Mouse (Mus musculus) hindbrain, embryonic 13.5 days (tissue): ENCODE measurements around the gene Galr3. TPM values are rescaled to one million over a fixed set of nuclear protein-coding genes. Genes with fewer than 3 reads are reported as not detected.
"Not testable (repeated sequence)": the region's sequence is repeated elsewhere in the genome, so short reads cannot be mapped to it uniquely, and the experiment has no call there.

Experiments used
- ATAC-seq: fragments of 200-750 bp; cut with Nextera tagmentation; 2 replicates; pipeline ENCODE4 v1.8.0; 2017; ENCODE audit warnings: moderate TSS enrichment; ENCODE audit not compliant: low FRiP score
- H3K27ac ChIP-seq: fragments of 300-500 bp; sonication (generic); 2 replicates; pipeline ENCODE4 v1.5.1; 2015; ENCODE audit warnings: inconsistent platforms, mild to moderate bottlenecking, moderate library complexity
- H3K27me3 ChIP-seq: fragments of 300-500 bp; sonication (generic); 2 replicates; pipeline ENCODE4 v1.6.1; 2015; ENCODE audit warnings: mild to moderate bottlenecking, inconsistent platforms
- H3K36me3 ChIP-seq: fragments of 300-500 bp; sonication (generic); 2 replicates; pipeline ENCODE4 v1.6.1; 2015; ENCODE audit warnings: mild to moderate bottlenecking, inconsistent platforms
- H3K4me1 ChIP-seq: fragments of 300-500 bp; sonication (generic); replicated peaks from 2 replicates; pipeline ENCODE4 v1.6.1; 2015; ENCODE audit warnings: inconsistent platforms
- H3K4me2 ChIP-seq: fragments of 300-500 bp; sonication (generic); 2 replicates; pipeline ENCODE4 v1.6.1; 2015; ENCODE audit warnings: inconsistent platforms, mild to moderate bottlenecking, moderate library complexity
- H3K4me3 ChIP-seq: fragments of 300-500 bp; sonication (generic); 2 replicates; pipeline ENCODE4 v1.5.1; 2015; ENCODE audit warnings: mild to moderate bottlenecking, inconsistent platforms
- H3K9ac ChIP-seq: fragments of 300-500 bp; sonication (generic); 2 replicates; pipeline ENCODE4 v1.6.1; 2015; ENCODE audit warnings: mild to moderate bottlenecking, inconsistent platforms
- H3K9me3 ChIP-seq: fragments of 300-500 bp; sonication (generic); 2 replicates; pipeline ENCODE4 v1.6.1; 2016; ENCODE audit warnings: inconsistent platforms
- WGBS: fragments of 180-500 bp; shearing (Covaris S2); methylation state at CpG from one replicate; pipeline ENCODE4 v1.1.7; 2015; 5-methylcytosine and 5-hydroxymethylcytosine counted together
- polyA plus RNA-seq: library from polyadenylated mRNA; unstranded; fragments of >200 nt; fragmentation: Nextera tagmentation; extraction: Ambion mirVana; gene quantifications from 2 replicates; pipeline ENCODE4 v1.2.1, GENCODE M21; 2015

Gene Galr3
- polyA plus RNA-seq, 1 experiment from 2014 or later = not detected

GRCm38 (mm10) chr15:79007059-79007458 lies 34.6 kb upstream of the Galr3 start:
- H3K27ac ChIP-seq = no peak overlapping the region
- H3K4me1 ChIP-seq = peaks cover 14% of the 10 kb centered on the region
- H3K4me3 ChIP-seq = no peak overlapping the region
- H3K36me3 ChIP-seq = peaks cover 51% of the 10 kb centered on the region
- H3K9me3 ChIP-seq = no peaks in the 10 kb centered on the region
- no peak for ATAC-seq
- H3K9ac ChIP-seq = no peak overlapping the region
- H3K4me2 ChIP-seq = no peak overlapping the region
- 93% methylated on average over 5 of the region's 5 CpGs for WGBS
- H3K27me3 ChIP-seq = no peaks in the 10 kb centered on the region

DNA sequence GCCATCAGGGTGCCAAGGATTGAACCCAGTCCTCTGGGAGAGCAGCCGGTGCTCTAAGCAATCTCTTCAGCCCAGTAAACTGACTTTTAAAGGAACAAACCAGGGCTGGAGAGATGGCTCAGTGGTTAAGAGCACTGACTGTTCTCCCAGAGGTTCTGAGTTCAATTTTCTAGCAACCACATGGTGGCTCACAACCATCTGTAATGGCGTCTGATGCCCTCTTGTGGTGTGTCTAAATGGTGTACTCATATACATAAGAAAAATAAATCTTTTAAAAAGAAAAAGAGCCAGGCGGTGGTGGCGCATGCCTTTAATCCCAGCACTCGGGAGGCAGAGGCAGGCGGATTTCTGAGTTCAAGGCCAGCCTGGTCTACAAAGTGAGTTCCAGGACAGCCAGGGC lies 33.8 kb upstream of the Galr3 start:
- H3K9me3 ChIP-seq, H3K4me2 ChIP-seq, ATAC-seq, H3K27ac ChIP-seq, H3K4me3 ChIP-seq, H3K9ac ChIP-seq, H3K27me3 ChIP-seq: not testable (repeated sequence)
- H3K4me1 ChIP-seq = peaks cover 14% of the 10 kb centered on the region
- H3K36me3 ChIP-seq = peaks cover 45% of the 10 kb centered on the region
- 90% methylated on average over 6 of the region's 6 CpGs for WGBS

GRCm38 (mm10) chr15:79009734-79010133 lies 32.0 kb upstream of the Galr3 start:
- Histone ChIP-seq H3K4me3 (no peak overlapping the region), H3K9me3 (no peaks in the 10 kb centered on the region), H3K4me2 (no peak overlapping the region), H3K9ac (no peak overlapping the region), H3K4me1 (peaks cover 24% of the 10 kb centered on the region), H3K27ac (no peak overlapping the region), H3K27me3 (no peaks in the 10 kb centered on the region), H3K36me3 (peaks cover 26% of the 10 kb centered on the region)
- ATAC-seq = no peak
- 57% methylated on average over 5 of the region's 5 CpGs for WGBS

DNA sequence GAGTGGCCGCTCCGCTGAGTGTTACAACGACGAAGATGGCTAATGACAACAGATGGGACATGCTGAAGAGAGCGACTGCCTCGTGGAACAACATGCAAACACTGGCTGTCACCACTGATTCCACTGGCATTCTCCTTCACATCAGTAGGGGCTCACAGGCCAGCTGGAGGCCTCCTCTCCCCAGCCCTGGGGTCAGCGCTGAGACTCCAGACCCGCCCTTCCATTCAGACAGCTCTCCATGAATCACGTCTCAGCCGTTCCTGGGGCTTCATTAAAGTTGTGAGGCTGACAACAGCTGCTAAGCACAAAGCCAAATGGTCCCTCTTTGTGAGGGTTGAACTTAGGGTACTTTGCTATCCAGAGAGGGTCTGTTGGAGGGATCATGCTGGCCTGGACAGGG lies 30.1 kb upstream of the Galr3 start:
- Histone ChIP-seq H3K9ac (no peak overlapping the region), H3K27ac (no peak overlapping the region; the same call in 1 of the 2 replicates), H3K9me3 (no peaks in the 10 kb centered on the region), H3K4me2 (no peak overlapping the region), H3K36me3 (peaks cover 7% of the 10 kb centered on the region), H3K27me3 (no peaks in the 10 kb centered on the region), H3K4me1 (peaks cover 24% of the 10 kb centered on the region), H3K4me3 (no peak overlapping the region)
- no peak for ATAC-seq
- 35% methylated on average over 10 of the region's 10 CpGs for WGBS

- H3K27ac ChIP-seq = 0 out of 2 replicates have a peak overlapping the region, but pooled peaks have one; percentile 61
Observed at GRCm38 (mm10) chr15:79013382-79013781, 28.3 kb upstream of the Galr3 start.

DNA sequence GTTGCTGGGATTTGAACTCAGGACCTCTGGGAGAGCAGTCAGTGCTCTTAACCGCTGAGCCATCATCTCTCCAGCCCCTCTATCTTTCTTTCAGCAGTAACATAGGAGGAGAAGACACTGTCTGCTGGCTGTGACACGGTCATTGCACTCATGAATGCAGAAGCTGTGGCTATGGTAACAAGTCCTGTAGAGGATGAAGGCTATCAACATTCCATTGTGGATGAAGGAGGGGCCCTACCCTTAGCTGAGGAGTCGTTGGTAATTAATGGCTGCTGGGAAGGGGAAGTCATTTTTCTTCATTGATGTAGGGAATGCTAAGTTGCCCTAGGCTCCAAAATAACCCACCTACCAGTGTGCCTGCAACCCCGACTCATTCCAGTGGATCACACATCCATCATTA lies 23.5 kb upstream of the Galr3 start:
- no peak for ATAC-seq
- Histone ChIP-seq H3K36me3 (no peaks in the 10 kb centered on the region), H3K9ac (no peak overlapping the region), H3K27ac (no peak overlapping the region), H3K9me3 (no peaks in the 10 kb centered on the region), H3K4me3 (no peak overlapping the region), H3K4me1 (peaks cover 12% of the 10 kb centered on the region), H3K4me2 (no peak overlapping the region), H3K27me3 (no peaks in the 10 kb centered on the region; the same call in 1 of the 2 replicates)
- 35% methylated on average over 4 of the region's 4 CpGs for WGBS

More at GRCm38 (mm10) chr15:79013382-79013781, 28.3 kb upstream of the Galr3 start:
- Histone ChIP-seq H3K36me3 (no peaks in the 10 kb centered on the region), H3K4me3 (no peak overlapping the region), H3K4me1 (peaks cover 26% of the 10 kb centered on the region), H3K9ac (no peak overlapping the region), H3K9me3 (no peaks in the 10 kb centered on the region), H3K4me2 (no peak overlapping the region), H3K27me3 (no peaks in the 10 kb centered on the region)
- ATAC-seq = peak; percentile 36; the same call in 1 of the 2 replicates
- 49% methylated on average over 7 of the region's 7 CpGs for WGBS

GRCm38 (mm10) chr15:79018886-79019285 lies 22.8 kb upstream of the Galr3 start:
- Histone ChIP-seq H3K9ac (no peak overlapping the region), H3K4me2 (no peak overlapping the region), H3K27me3 (no peaks in the 10 kb centered on the region; the same call in 1 of the 2 replicates), H3K36me3 (no peaks in the 10 kb centered on the region), H3K4me1 (peaks cover 5% of the 10 kb centered on the region), H3K4me3 (no peak overlapping the region), H3K9me3 (no peaks in the 10 kb centered on the region), H3K27ac (no peak overlapping the region)
- 60% methylated on average over 3 of the region's 3 CpGs for WGBS
- no peak for ATAC-seq

DNA sequence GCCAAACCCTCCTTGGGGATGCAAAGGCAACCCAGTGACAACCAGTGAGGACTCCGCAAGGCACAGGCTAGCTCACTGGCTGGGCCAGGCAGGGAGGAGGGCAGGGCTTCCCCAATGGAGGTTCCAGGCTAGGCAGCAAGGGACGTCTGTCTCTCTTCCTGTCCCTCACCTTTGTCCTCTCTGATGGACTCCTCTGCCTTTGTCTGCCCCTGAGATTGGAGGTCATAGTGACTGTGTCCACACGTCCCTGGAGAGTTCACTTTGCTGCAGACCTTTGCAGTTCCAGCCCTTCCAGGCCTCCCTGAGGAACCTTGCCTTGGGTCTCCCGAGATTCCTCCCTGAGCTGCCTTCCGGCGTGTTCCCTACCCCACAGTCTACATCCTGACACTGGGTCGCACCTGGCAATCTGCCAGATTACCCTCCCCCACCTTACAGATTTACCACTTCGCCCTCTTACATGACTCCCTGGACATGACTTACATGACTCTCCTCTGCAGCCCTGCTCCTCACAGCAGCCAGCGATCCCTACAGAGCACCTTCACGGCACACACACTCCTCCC lies 18.9 kb upstream of the Galr3 start:
- Histone ChIP-seq H3K36me3 (no peaks in the 10 kb centered on the region), H3K4me1 (peaks cover 31% of the 10 kb centered on the region), H3K27ac (no peak overlapping the region), H3K9me3 (no peaks in the 10 kb centered on the region), H3K27me3 (peaks cover 15% of the 10 kb centered on the region; the same call in 1 of the 2 replicates), H3K9ac (no peak overlapping the region), H3K4me2 (no peak overlapping the region), H3K4me3 (no peak overlapping the region)
- 65% methylated on average over 10 of the region's 10 CpGs for WGBS
- ATAC-seq = no peak

- no peaks in the 10 kb centered on the region for H3K9me3 ChIP-seq
- ATAC-seq = no peak
- H3K4me1 ChIP-seq = peaks cover 31% of the 10 kb centered on the region
- no peaks in the 10 kb centered on the region for H3K36me3 ChIP-seq
- H3K27me3 ChIP-seq = peaks cover 15% of the 10 kb centered on the region; the same call in 1 of the 2 replicates
- no peak overlapping the region for H3K9ac ChIP-seq
- no peak overlapping the region for H3K4me3 ChIP-seq
- no peak overlapping the region for H3K4me2 ChIP-seq
- H3K27ac ChIP-seq = no peak overlapping the region
- 80% methylated on average over 1 of the region's 1 CpGs for WGBS
Observed at GRCm38 (mm10) chr15:79023366-79023765, 18.3 kb upstream of the Galr3 start.

DNA sequence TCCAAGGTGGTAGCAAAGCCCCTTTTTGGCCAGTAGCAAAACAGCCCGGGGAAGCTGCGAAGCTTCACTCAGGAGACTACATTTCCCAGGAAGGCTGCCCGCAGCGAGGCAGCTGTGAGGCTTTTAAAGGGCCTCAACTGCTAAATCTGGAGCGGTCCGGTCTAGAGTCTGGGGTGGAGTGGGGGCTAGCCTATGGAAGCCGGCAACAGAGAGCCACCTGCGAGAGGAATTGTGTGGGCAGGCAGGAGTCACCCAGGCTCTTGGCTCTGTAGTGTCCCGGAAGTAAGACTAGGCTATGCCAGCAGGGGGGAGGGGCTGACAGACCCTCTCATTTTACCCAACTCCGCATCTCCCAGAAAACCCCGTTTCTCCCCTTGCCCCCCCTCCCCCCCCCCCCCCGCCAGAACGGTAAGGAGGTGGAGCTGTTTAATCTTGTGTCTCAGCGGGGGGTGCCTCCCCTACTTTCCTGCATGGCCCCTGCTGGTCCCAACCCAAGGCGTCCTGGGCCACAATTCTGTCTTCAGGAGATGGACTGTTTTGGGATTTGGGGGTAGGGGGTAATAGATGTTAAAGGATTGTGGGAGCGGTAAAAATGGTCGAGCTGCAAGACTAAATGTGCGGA lies 15.9 kb upstream of the Galr3 start:
- Histone ChIP-seq H3K9ac (peak overlapping the region; percentile 58), H3K4me3 (0 out of 2 replicates have a peak overlapping the region, but pooled peaks have one; percentile 4), H3K27ac (no peak overlapping the region), H3K4me1 (peaks cover 45% of the 10 kb centered on the region), H3K4me2 (peak overlapping the region; percentile 44), H3K27me3 (peaks cover 15% of the 10 kb centered on the region; the same call in 1 of the 2 replicates), H3K36me3 (no peaks in the 10 kb centered on the region), H3K9me3 (no peaks in the 10 kb centered on the region)
- WGBS = 15% methylated on average over 16 of the region's 18 CpGs
- no peak for ATAC-seq

DNA sequence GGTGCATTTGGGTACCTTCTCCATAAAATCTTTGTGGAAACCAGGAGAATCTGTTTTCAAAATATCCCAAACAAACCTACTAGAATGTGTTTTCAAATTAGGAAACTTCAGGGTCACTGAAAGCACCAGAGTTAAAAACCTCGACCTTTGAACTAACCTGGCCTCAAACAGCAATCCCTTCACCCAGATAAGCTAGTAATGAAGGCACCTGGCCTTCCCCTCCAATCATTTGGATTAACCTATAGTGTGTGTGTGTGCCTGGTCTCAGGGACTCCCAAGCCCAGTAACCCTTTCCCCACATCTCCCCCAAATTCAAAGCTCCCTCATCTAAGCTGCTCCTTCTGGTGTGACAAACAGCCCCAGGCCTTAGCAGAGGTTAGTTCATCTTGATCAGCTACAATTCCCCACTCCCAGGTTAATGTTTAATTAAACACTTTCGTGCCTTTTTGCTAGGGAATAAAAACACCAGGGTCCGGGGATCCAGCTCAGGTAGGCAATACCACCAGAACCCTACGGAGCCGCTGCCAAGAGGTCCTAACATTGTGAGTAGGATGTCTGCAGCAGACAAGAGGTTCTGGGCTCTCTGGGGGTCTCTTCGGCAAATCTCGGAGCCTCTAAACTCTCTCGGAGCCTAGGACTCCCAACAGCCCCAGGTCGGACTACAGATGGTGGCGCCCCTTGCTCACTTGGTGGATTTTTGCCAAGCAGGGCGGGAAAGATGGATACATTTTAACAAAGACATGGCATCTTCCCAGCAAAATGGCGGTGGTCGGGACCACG lies 15.0 kb upstream of the Galr3 start:
- peaks cover 15% of the 10 kb centered on the region; the same call in 1 of the 2 replicates for H3K27me3 ChIP-seq
- peak overlapping the region; percentile 98; the same call in 1 of the 2 replicates for H3K27ac ChIP-seq
- WGBS = 37% methylated on average over 14 of the region's 14 CpGs
- peak overlapping the region; percentile 99 for H3K4me2 ChIP-seq
- ATAC-seq = no peak
- peak overlapping the region; percentile 99 for H3K9ac ChIP-seq
- H3K4me1 ChIP-seq = peaks cover 54% of the 10 kb centered on the region
- H3K4me3 ChIP-seq = peak overlapping the region; percentile 68
- H3K9me3 ChIP-seq = no peaks in the 10 kb centered on the region
- no peaks in the 10 kb centered on the region for H3K36me3 ChIP-seq
